Mouse (Mus musculus): Measurements from ENCODE around the gene Fmnl1. TPM values are rescaled to one million over a fixed set of nuclear protein-coding genes. Genes with fewer than 3 reads are reported as not detected.

The Fmnl1 gene
- total and polyA plus RNA-seq, 2 experiments from 2014 or later, result 6.9 to 15.5 TPM

DNA sequence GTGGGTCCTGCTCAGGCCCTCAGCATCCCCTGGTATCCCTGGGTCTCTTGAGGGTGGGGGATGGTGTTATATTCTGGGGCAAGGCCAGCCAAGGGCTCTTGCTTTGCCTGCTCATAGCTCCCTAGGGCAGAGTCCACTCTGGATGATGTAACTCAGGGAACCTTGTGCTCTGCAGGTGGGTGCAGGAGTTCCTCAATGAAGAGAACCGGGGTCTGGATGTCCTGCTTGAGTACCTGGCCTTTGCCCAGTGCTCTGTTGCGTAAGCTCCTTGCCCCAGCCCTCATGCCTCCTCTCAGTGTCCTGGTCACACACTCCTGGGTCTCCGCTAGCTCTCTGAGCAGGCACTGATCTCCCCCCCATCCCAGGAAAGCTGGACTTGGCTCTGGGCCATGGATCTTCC, 11.0 kb downstream of the Fmnl1 start:
- Histone ChIP-seq H3K9me3 (ENCODE audit: low read length) (no peaks in the 10 kb centered on the region), H3K4me3 (ENCODE audit: low read length) (no peak overlapping the region), H3K27me3 (ENCODE audit: insufficient read depth, low read length) (no peaks in the 10 kb centered on the region), H3K4me2 (ENCODE audit: low read depth, low read length) (no peak overlapping the region), H3K4me1 (ENCODE audit: insufficient read depth, low read length) (no peaks in the 10 kb centered on the region; the same call in 1 of the 2 replicates), H3K36me3 (ENCODE audit: insufficient read depth, low read length) (no peaks in the 10 kb centered on the region), H3K27ac (no peak overlapping the region), H3K9ac (replicated peaks; ENCODE audit: low read length) (no peak overlapping the region)
- ATAC-seq (no peak), DNase-seq (ENCODE audit: low spot score) (no peak)
- 76% methylated on average over 3 of the region's 3 CpGs for WGBS
- no peak for TF ChIP-seq CTCF (IDR thresholded peaks at IDR 0.05; ENCODE audit: low read depth)

DNA sequence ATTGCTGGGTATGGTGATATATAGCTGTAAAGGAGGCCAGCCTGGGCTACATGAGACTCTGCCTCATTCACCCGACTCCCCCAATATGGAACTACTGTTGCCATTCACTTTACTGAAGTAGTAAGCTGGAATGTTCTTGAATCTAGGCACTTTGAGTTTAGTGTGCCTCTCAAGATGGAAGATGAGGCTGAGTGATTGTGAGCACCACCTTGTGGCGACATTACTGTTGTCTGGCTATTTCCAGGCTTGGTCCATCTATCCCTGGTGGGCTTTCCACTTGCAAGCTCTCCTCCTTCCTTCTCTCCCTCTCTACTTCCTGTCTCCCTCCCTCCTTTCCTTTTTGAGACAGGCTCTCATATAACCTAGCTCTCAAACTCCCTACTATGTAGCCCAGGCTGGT, 14.0 kb downstream of the Fmnl1 start:
- peak; percentile 72 for DNase-seq (ENCODE audit: low spot score)
- H3K4me2 ChIP-seq (ENCODE audit: low read depth, low read length), result no peak overlapping the region
- H3K4me3 ChIP-seq (ENCODE audit: low read length), result no peak overlapping the region
- peak; percentile 49; the same call in 1 of the 2 replicates for ATAC-seq
- no peak overlapping the region for H3K9ac ChIP-seq (replicated peaks; ENCODE audit: low read length)
- no peaks in the 10 kb centered on the region for H3K27me3 ChIP-seq (ENCODE audit: insufficient read depth, low read length)
- no peaks in the 10 kb centered on the region for H3K36me3 ChIP-seq (ENCODE audit: insufficient read depth, low read length)
- peak; percentile 83 for TF ChIP-seq CTCF (IDR thresholded peaks at IDR 0.05; ENCODE audit: low read depth)
- H3K4me1 ChIP-seq (ENCODE audit: insufficient read depth, low read length), result no peaks in the 10 kb centered on the region
- H3K9me3 ChIP-seq (ENCODE audit: low read length), result no peaks in the 10 kb centered on the region
- 37% methylated on average over 2 of the region's 2 CpGs for WGBS
- H3K27ac ChIP-seq, result no peak overlapping the region

DNA sequence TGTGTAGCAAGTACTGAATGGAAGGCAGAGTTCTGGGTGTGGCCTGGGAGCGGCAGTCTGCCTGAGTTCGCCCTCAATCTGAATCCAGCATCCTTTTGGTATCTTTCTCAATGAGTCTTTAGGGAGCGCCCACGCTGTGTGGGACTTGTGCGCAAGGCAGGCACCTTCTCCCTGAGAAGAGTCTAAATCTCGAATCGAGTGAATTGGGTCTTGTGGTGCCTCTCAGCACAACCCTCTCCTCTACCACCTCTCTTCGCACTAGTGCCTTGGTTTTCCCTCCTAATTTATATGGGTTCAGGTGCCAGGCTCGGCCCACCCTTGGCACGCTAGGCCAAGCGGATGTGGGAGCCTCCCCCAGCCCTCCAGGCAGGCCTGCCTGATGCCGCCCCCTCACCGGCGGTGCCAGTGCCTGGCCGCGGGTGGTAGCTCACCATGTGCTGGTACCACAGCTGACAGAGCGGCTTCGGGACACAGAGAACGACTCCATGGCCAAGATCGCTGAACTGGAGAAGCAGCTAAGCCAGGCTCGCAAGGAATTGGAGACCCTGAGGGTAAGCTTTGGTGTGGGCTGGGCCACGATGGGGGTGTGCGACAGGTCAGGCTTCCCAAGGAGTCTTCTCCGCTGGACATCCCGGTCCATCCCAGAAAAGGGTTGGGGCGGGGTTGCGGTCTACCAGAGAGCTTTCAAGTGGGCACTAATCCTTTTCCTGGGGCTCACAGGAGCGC, 21.5 kb downstream of the Fmnl1 start:
- TF ChIP-seq CTCF (IDR thresholded peaks at IDR 0.05; ENCODE audit: low read depth), result no peak
- H3K27me3 ChIP-seq (ENCODE audit: insufficient read depth, low read length), result peaks cover 9% of the 10 kb centered on the region; the same call in 1 of the 2 replicates
- H3K4me2 ChIP-seq (ENCODE audit: low read depth, low read length), result peak overlapping the region; percentile 57
- peak overlapping the region; percentile 29 for H3K4me3 ChIP-seq (ENCODE audit: low read length)
- no peak for DNase-seq (ENCODE audit: low spot score)
- H3K36me3 ChIP-seq (ENCODE audit: insufficient read depth, low read length), result peaks cover 11% of the 10 kb centered on the region; the same call in 1 of the 2 replicates
- H3K27ac ChIP-seq, result no peak overlapping the region
- 22% methylated on average over 28 of the region's 28 CpGs for whole genome bisulfite sequencing
- ATAC-seq, result no peak
- H3K9ac ChIP-seq (replicated peaks; ENCODE audit: low read length), result peak overlapping the region; percentile 33; the same call in 1 of the 2 replicates
- H3K4me1 ChIP-seq (ENCODE audit: insufficient read depth, low read length), result 0 out of 2 replicates have a peak, but pooled peaks cover 8% of the 10 kb centered on the region
- no peaks in the 10 kb centered on the region for H3K9me3 ChIP-seq (ENCODE audit: low read length)

DNA sequence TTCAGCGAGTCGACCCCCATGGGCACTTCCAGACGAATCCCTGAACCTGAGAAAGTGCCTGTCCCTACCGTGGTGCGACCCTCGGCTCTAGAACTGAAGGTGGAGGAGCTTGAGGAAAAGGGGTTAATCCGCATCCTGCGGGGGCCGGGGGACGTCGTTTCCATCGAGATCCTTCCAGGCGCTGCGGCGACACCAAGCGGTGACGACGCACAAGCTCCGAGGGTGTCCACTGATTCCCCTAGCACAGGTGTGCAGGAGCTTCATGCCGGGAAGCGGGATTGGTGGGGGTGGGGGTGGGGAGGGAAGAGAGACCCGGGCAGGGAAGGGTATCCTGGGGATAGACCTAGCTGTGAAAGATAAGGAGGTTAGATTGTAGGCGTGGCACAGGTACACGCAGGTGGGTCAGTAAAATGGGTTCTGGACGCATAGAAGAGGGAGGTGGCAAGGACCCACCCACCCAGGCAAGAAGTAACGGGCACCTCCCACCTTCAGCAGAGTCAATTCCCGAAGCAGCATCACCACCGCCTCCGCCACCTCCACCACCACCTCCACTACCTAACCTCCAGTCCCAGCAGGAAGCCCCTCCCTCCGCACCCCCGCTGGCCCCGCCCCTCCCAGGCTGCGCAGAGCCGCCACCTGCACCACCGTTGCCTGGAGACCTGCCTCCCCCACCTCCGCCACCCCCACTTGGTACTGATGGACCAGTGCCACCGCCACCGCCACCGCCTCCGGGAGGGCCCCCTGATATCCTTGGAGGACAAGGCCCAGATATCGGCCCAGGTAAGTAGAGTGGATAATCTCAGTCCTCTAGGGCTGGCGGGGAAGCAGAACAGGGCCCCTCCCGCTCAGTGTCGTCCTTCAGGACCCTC, 22.3 kb downstream of the Fmnl1 start:
- 9% methylated on average over 43 of the region's 44 CpGs for WGBS
- H3K36me3 ChIP-seq (ENCODE audit: insufficient read depth, low read length), result peaks cover 11% of the 10 kb centered on the region; the same call in 1 of the 2 replicates
- peak overlapping the region; percentile 57 for H3K4me2 ChIP-seq (ENCODE audit: low read depth, low read length)
- ATAC-seq (peak; percentile 68; the same call in 1 of the 2 replicates), DNase-seq (ENCODE audit: low spot score) (peak; percentile 83)
- TF ChIP-seq CTCF (IDR thresholded peaks at IDR 0.05; ENCODE audit: low read depth), result peak; percentile 70
- H3K27ac ChIP-seq, result no peak overlapping the region
- H3K4me3 ChIP-seq (ENCODE audit: low read length), result peak overlapping the region; percentile 29
- H3K4me1 ChIP-seq (ENCODE audit: insufficient read depth, low read length), result 0 out of 2 replicates have a peak, but pooled peaks cover 8% of the 10 kb centered on the region
- no peaks in the 10 kb centered on the region for H3K9me3 ChIP-seq (ENCODE audit: low read length)
- H3K27me3 ChIP-seq (ENCODE audit: insufficient read depth, low read length), result peaks cover 9% of the 10 kb centered on the region; the same call in 1 of the 2 replicates
- H3K9ac ChIP-seq (replicated peaks; ENCODE audit: low read length), result peak overlapping the region; percentile 33; the same call in 1 of the 2 replicates

DNA sequence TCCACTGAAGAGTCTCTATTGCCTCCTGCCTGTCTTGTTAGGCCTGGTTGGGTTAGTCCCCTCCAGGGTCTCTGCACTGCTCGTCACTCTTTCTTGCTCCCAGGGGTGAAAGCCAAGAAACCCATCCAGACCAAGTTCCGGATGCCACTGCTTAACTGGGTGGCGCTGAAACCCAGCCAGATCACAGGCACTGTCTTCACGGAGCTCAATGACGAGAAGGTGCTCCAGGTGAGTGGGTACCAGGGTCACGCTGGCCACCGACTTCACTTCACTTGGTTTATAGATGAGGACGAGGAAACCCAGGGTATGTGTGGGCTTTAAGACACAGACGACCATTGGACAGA, 22.9 kb downstream of the Fmnl1 start:
- Histone ChIP-seq H3K36me3 (ENCODE audit: insufficient read depth, low read length) (peaks cover 11% of the 10 kb centered on the region; the same call in 1 of the 2 replicates), H3K4me1 (ENCODE audit: insufficient read depth, low read length) (peaks cover 14% of the 10 kb centered on the region; the same call in 1 of the 2 replicates), H3K9ac (replicated peaks; ENCODE audit: low read length) (no peak overlapping the region), H3K9me3 (ENCODE audit: low read length) (no peaks in the 10 kb centered on the region), H3K4me3 (ENCODE audit: low read length) (no peak overlapping the region), H3K27ac (no peak overlapping the region), H3K4me2 (ENCODE audit: low read depth, low read length) (no peak overlapping the region), H3K27me3 (ENCODE audit: insufficient read depth, low read length) (peaks cover 9% of the 10 kb centered on the region; the same call in 1 of the 2 replicates)
- 40% methylated on average over 9 of the region's 9 CpGs for WGBS
- TF ChIP-seq CTCF (IDR thresholded peaks at IDR 0.05; ENCODE audit: low read depth), result no peak
- DNase-seq (ENCODE audit: low spot score) (no peak), ATAC-seq (no peak)

DNA sequence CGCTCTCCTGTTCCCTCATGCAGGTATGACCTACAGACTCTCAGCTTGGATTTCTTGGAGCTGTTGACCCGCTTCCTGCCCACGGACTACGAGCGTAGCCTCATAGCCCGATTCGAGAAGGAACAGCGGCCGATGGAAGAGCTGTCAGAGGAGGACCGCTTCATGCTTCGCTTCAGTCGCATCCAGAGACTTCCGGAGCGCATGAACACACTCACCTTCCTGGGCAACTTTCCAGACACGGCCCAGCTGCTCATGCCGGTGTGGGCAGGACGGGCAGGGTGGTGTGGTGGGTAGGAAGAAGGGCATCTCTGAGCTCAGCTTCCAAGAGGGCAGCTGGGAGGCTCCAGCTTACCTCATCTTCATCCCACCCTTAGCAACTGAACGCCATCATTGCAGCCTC, 24.3 kb downstream of the Fmnl1 start:
- H3K4me2 ChIP-seq (ENCODE audit: low read depth, low read length), result no peak overlapping the region
- no peak overlapping the region for H3K9ac ChIP-seq (replicated peaks; ENCODE audit: low read length)
- ATAC-seq (no peak), DNase-seq (ENCODE audit: low spot score) (no peak)
- H3K4me1 ChIP-seq (ENCODE audit: insufficient read depth, low read length), result peaks cover 26% of the 10 kb centered on the region
- WGBS, result 85% methylated on average over 18 of the region's 18 CpGs
- H3K27me3 ChIP-seq (ENCODE audit: insufficient read depth, low read length), result peaks cover 9% of the 10 kb centered on the region; the same call in 1 of the 2 replicates
- TF ChIP-seq CTCF (IDR thresholded peaks at IDR 0.05; ENCODE audit: low read depth), result no peak
- peaks cover 9% of the 10 kb centered on the region; the same call in 1 of the 2 replicates for H3K36me3 ChIP-seq (ENCODE audit: insufficient read depth, low read length)
- no peak overlapping the region for H3K4me3 ChIP-seq (ENCODE audit: low read length)
- no peak overlapping the region for H3K27ac ChIP-seq
- no peaks in the 10 kb centered on the region for H3K9me3 ChIP-seq (ENCODE audit: low read length)
